Mouse (Mus musculus) right cerebral cortex, postnatal 10 days (tissue): ENCODE data around the gene Rpain.
A peak's percentile ranks its signal among the peaks of the same experiment; 100 is the strongest.

Experiments used
- DNase-seq, 2 experiments: peaks; one replicate each; pipeline ENCODE4 v3.0.0; 2021; ENCODE audit warnings: low spot score in 2 of 2

Gene Rpain

DNA sequence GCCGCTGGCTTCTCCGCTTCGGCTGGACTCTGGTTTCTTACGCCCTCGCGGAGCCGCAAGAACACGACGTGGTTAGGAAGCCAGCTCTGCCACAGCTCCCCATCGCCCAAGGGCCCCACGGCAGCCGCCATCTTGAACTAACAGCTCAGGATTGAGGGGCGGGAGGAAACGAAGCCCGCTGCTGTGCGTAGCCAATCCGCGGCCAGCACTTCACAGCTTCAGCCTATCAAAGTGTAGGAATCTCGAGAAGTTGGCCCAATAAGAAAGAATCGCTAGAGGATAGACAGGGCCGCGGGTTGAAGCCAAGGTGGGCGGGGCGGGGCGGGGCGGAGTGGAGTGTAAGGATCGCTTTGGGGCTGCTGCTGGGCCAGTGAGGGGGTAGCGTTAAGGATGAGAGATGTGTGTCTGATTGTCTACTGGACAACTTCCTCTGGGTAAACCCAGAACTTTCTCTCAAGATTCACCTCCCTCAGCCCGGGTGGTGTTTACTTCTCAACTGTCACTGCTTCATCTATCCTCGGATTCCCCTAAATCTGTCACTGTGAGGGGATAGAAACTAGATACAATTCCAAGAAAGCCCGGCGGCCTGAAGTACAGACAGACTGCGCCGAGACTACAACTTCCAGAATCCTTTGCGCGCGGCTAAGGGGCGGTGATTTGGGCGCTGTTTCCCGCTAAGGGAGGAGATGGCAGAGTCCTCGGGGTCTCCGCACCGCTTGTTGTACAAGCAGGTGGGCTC lies at the start of gene Rpain, which contains the start of gene Nup88:
Rpain (plus strand) TSS at position 393 of the 739 bp plus-strand sequence.
Nup88 (minus strand) TSS at position 153 of the 739 bp plus-strand sequence.
- DNase-seq: peak; percentile 96 to 97

DNA sequence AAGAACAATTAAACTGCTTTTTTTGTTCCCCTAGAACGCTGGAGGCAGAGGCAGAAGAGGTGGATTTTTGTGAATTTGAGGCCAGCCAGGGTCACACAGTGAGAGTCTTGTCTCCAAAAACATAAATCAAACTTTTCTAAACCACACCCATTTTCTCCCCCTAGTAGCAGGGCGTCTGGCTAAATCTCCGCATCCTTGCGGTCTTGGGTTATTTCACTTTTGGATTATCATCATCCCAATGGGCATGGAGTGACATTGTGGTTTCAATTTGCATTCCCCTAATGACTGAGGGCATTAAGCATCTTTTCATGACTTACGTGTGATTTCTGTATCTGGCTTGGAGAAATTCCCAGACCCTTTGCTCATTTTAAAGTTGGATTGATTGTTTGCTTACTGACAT lies 38.6 kb upstream of the Rpain start:
- no peak for DNase-seq

GRCm38 (mm10) chr11:70935316-70935715 lies 34.7 kb upstream of the Rpain start:
- no peak for DNase-seq

DNA sequence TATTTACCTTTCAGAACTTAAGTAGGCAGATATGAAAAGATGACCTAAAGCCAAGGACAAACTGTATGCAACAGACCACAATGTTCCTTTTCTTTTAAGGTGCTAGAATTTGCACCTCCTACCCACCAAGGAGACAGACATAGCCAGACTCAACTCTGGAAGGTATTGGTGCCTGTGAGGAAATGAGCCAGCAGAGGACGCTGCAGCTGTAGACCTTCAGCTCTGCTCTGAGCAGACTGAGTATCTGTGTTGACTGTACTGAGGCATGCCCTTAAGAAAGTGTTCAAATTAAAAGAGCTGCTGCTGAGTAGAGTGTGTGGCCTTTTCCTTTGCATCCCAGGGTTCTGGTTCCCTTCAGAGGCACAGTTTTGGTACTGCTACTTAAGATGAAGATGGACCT lies 27.4 kb upstream of the Rpain start:
- no peak for DNase-seq

- DNase-seq: no peak
Measured at GRCm38 (mm10) chr11:70943651-70944050, 26.4 kb upstream of the Rpain start.

DNA sequence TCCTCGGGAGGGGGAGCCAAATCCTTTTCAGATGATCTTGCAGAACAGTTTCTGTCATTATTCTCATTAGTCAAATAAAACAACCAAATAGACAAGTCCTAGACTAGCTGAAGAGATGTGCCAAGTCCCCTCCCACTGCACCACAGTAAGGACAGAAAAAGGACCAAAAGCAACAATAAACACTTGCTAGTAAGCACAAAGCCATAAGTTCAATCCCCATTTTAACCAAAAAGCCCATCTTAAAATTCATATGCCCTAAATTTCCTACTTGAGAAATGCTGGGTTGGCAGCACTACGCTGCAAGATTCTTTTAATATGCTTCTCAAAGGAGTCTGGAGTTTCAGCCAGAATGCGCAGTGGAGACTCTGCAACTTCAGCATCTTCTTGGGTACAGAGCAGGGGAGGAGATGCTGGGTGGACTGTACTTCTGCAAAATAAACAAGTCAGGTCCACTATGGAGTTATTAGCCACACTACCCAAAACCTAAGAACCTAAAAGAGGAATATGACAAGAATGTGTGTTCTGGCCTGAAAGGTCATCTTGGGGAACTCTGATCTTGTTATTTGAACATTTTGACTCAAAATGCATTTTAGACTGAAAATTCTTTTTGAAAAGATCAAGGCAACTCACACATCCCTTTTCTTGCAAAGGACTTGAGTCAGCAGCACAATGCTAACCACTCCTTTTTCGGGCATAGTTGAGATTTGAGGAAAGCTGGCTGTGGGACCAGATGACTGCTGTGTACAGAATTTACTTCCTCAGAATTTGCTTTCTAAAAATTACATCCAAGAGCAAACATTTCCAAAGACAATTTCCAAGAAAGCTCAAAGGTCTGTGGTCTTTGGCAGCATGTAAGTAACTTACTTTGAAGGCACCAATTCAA lies 24.8 kb upstream of the Rpain start:
- DNase-seq: no peak

DNA sequence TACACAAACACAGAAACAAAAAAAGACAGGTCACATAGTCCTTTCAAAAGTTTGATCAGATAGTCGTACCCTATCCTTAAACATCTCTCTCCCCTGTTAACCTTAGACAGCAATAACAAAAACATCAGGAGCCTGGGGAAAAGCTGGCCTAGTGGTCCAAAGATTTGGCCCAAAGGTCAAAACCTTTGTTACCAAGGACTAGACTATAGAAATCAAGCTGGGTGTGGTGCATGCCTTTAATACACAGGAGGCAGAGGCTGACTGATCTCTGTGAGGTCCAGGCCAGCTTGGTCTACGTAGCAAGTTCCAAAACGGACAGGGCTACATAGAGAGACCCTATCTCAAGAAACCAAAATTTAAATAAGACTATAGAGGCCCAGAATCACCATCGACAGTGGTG lies 15.3 kb upstream of the Rpain start:
- no peak for DNase-seq

GRCm38 (mm10) chr11:70960786-70961554 lies 9.0 kb upstream of the Rpain start:
- no peak for DNase-seq

DNA sequence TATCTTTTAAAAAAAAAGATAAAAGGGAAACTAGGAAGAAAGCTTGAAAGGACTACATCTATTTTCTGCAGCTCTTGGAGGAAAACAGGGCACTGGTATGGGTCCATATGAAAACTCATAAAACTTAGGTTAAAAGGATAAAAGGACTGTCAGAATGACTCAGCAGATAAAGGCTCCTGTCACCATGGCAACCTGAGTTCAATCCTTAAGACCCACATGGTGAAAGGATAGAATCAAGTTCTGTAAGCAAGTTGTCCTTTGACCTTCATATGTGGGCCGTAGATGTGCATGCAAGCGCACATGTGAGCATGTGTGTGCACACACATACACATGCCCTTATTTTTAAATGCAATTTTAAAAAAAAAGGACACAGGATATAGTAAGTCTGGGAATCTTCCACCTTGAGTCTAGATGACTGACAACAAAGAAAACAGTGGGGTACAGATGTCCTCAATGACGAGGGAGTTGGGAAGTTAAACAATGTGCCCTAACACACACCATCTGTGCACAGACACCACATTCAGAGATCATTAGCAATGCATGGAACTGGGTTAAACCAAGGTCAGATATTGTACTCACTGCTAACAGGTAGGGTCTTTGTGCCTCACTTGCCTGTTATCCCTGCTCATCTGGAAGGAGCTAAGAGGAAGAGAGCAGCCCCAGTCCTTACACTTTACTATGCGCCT lies 5.6 kb upstream of the Rpain start:
- no peak for DNase-seq

DNA sequence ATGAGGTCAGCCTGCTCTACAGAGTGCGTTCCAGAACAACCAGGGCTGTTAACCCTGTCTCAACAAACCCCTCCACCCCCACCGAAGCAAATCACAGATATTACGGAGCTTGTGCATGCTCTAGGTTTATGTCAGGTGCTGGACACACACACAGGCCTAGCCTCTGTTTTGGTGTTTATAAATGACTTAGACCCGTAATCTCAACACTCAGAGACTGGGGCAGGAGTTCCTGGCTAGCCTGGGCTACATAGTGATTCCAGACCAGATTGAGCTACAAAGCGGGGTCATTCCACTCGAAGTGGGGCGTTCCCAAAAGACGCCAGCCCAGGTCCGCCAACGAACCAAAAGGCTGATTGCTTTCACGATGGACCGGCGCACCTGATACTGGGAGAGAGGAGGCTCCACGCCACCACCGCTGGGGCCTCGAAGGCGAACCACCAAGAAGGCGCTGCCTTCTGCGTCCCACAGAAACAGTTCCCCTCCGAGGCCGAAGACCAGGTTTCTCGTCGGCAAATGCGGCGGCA lies 680 bp upstream of the Rpain start:
- peak in 1 of 2 experiments; percentile 61 for DNase-seq

- DNase-seq: no peak
Measured at GRCm38 (mm10) chr11:70970560-70971540, 837 bp downstream of the Rpain start.

DNA sequence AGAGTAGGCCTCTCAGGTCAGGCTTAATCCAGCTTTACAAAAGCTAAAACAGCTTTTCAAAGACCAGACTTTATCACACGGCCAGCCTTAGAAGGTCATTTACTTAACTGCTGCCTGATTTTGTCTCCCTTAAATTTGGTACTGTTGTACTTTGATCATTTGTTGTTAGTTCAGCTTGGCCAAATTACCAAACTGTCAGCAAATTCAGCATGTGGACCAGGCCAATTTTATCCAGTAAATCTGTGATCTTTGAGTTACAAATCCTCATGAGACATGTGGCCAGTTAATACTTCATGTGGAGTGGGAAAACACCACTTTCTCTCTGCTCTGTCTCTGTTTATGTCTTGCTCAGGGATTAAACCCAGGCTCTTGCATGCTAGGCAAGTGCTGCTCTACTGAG lies 2.6 kb downstream of the Rpain start:
- no peak for DNase-seq

DNA sequence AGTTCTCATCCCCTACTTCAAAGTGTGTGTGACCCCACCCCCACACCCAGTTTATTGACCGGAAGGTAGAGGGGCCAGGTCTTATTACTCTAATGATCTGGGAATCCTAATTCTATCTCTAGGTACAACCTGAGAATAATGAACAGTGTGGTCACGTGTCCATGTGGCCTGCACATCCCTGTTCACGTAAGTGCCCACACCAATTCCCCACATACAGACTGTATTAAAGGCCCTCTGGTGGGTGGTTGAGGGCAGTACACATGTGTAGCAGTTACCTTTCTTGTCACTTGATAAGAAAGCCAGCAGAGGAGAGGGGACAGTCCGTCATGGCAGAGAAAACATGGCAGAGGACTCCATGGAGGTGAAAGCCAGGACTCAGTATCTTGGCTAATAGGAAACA lies 3.9 kb downstream of the Rpain start:
- DNase-seq: no peak

DNA sequence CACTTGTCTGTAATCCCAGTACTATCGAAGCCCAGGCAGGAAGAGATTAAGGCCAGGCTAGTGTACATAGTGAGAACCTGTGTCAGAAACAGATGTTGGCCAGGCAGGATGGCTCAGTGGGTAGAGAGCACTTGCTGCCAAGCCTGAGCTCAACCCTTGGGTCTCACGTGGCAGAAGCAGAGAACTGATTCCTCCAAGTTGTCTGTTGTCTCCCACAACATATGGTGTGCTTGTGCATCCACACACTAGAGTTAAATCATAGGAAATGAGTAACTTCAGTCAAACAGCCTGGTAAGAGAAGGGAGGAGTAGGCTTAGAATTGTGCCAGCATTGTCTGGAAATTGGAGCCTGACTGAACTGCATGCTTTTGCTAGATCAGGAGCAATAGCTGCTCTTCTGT lies 5.2 kb downstream of the Rpain start:
- DNase-seq: no peak

GRCm38 (mm10) chr11:70977293-70977692 lies 7.3 kb downstream of the Rpain start:
- no peak for DNase-seq

DNA sequence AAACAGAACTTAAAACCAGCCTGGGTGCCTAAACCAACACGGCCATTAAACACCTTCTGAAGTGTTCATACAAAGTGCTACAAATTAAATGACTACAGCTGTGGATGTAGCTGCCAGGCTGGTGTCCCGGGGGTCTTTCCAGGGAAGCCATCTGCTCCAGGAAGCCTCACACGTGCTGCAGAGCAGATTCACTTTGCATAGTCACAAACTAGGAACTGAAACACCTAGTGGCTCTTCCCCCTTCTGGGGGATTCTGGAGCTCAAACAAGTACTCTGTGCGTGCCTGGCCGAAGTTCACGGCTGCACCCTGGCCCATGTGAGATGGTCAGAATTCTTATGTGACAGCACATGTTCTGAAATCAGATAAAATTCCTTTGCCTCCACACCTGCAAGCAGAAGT lies 10.2 kb downstream of the Rpain start:
- no peak for DNase-seq

GRCm38 (mm10) chr11:70980751-70981510 lies 10.9 kb downstream of the Rpain start:
- no peak for DNase-seq

GRCm38 (mm10) chr11:70982030-70982429 lies 12.0 kb downstream of the Rpain start:
- DNase-seq: no peak

DNA sequence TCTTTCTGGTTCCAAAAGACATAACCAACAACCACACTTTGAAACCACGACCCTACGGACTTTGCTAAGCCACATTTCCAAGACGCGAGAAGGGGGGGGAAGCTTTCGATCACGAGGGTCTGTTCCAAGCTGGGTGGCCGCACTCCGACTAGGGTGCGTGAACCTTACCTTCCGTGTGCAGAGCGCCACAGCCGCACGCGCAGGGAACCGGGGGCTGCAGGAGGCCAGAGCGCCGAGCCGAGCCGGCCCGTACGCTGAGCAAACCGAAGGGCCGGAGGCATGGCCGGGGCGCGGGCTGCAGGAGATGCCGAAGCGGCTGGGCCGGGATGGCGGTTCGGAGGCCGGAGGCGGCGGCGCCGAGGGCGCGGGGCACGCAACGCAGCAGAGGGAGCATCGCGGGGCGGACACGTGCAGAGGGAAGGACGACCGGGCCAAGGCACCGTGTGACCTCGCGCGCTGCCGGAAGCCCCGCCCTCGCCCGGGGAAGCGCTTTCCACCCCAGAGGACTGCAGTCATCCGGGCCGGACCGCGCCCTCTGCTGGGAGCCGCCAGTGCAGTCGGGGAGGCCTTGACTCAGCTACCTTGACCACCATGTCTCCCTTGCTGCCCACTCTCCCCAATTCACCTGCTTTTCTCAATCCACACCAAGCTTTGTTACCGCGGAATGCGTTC lies 12.7 kb downstream of the Rpain start, which contains the start of gene C1qbp:
C1qbp (minus strand) TSS at position 470 of the 672 bp plus-strand sequence.
- DNase-seq: peak; percentile 94 to 95
